Mouse (Mus musculus): ENCODE measurements around the gene Rabl3.

DNA sequence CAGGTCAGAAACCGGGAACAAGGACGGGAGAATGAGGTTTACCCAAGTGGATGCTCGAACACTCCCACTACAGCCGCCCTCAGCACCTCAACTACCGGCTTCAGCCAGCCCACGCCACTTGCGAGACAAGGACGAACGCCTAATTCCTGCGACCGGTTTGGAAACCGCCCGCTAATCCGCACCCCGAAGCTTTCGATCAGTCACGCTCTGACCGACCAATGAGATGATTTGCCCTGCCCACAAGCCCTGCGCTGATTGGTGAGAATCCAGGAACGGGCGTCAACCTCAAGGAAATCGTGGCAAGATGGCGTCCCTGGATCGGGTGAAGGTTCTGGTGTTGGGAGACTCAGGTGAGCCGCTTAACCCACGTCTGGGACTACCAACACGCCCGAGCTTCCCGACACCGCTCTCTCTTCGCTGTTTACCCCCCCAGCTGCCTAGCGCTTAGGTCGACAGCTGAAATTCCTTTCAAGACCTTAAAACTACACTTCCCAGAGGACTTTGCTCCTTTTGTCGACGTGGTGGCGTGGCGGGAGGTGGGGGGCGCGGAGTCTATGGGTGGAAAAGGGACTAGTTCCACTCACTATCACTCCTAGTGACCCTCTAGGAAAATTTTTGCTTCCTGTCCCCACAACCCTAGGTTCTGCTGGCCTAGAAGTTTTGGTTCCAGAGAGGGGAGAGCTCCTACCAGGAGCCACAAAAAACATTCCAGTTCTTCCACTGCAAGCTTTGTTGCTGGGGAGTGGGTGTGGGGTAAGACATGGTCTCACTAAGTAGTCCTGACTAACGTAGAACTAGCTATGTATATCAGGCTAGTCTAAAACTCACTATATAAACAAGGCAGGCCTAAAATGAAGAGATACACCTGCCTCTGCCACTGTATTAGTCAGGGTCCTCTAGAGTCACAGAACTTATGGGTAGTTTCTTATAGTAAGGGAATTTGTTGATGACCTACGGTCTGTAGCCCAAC lies at the start of gene Rabl3, which contains the start of gene Gtf2e1:
- TF ChIP-seq POLR2A (IDR thresholded peaks at IDR 0.05; ENCODE audit: low read depth, low read length) (peak; percentile 82), CTCF (IDR thresholded peaks at IDR 0.05; ENCODE audit: extremely low read depth, insufficient read depth, insufficient read length, insufficient replicate concordance) (no peak)
